Mouse (Mus musculus): ENCODE results near the gene Esyt1.

GRCm38 (mm10) chr10:128474366-128474765, 51.3 kb downstream of the Esyt1 start:
- TF ChIP-seq POLR2AphosphoS2 (IDR thresholded peaks at IDR 0.05; ENCODE audit: insufficient read length, low read depth) (no peak), TCF12 (IDR thresholded peaks at IDR 0.05; ENCODE audit: insufficient read depth, poor library complexity, severe bottlenecking) (no peak), MAX (IDR thresholded peaks at IDR 0.05; ENCODE audit: low read depth) (no peak), POLR2A (IDR thresholded peaks at IDR 0.05; ENCODE audit: insufficient read length, low read depth) (no peak), MYOG (IDR thresholded peaks at IDR 0.05; ENCODE audit: control insufficient read depth in 1 of 3, insufficient read depth in 1 of 3, insufficient read length in 2 of 3, low read depth in 2 of 3) (no peak)
